Mouse (Mus musculus): ENCODE results near the gene Ctr9.

DNA sequence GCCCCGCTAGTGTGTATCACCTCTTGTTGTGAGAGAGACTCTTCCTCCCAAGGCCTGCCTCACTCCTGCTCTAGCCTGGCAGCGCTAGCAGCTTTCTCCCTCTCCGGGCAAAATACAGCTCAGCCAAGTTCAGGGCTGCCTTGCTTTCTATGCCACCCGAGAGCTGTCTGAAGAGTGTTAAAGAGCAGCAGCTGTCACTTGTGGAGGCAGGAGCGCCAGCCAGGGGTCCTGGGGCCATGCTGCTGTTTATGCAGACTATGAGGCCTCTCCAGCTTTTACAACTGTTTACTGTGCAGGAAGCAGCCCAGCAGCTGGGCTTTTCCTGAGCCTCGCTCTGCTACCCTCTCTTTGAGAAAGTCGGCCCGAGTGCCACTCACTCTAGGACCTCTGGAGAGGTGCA is 47.7 kb upstream of the Ctr9 start:
- TF ChIP-seq CTCF (IDR thresholded peaks at IDR 0.05; ENCODE audit: borderline replicate concordance, insufficient read depth, low read length) = no peak
- no peak for TF ChIP-seq POLR2A (IDR thresholded peaks at IDR 0.05; ENCODE audit: low read depth, low read length)

Data from embryonic fibroblast, embryonic 13.5 days (primary cell).